Mouse (Mus musculus) CH12.LX (cell line): ENCODE results near the gene Aldh5a1. TPM values are rescaled to one million over a fixed set of nuclear protein-coding genes. Genes with fewer than 3 reads are reported as not detected.

Source experiments
- DNase-seq: peaks from one replicate; pipeline ENCODE4 v3.0.0-alpha.2; 2013; ENCODE audit errors: extremely low read depth
- H3K27ac ChIP-seq: 2 replicates; pipeline ENCODE4 v1.5.1; 2012; ENCODE audit warnings: low read depth, mild to moderate bottlenecking, control low read depth, moderate library complexity; ENCODE audit not compliant: insufficient read depth
- H3K27me3 ChIP-seq: replicated peaks from 2 replicates; pipeline ENCODE3; 2012; ENCODE audit warnings: inconsistent platforms
- H3K36me3 ChIP-seq, 2 experiments: replicated peaks in 1 of 2; 2 replicates each; pipeline versions ENCODE3 to v1.6.1; 2012; ENCODE audit warnings: inconsistent platforms in 1 of 2, low read length in 1 of 2, mild to moderate bottlenecking in 1 of 2, mixed read lengths in 1 of 2, moderate library complexity in 1 of 2; ENCODE audit not compliant: control insufficient read depth in 1 of 2, insufficient read depth in 1 of 2
- H3K4me1 ChIP-seq, 2 experiments: 2 replicates each; pipeline ENCODE4 v1.6.1; 2012; ENCODE audit warnings: inconsistent platforms in 1 of 2, moderate library complexity in 1 of 2; ENCODE audit not compliant: insufficient read depth in 2 of 2, control insufficient read depth in 1 of 2
- H3K4me2 ChIP-seq: 2 replicates; pipeline ENCODE4 v1.6.1; 2012; ENCODE audit warnings: low read depth, mild to moderate bottlenecking, control low read depth; ENCODE audit not compliant: poor library complexity, insufficient read depth, severe bottlenecking
- H3K4me3 ChIP-seq, 3 experiments: fragments of 150-350 bp in 1 of 3; sonication (generic) in 1 of 3; replicated peaks in 1 of 3; 2 replicates each; pipeline versions ENCODE3 to v1.5.1; 2011 to 2012; ENCODE audit warnings: low read depth in 2 of 3, low read length in 2 of 3, mild to moderate bottlenecking in 2 of 3, moderate library complexity in 2 of 3, control low read depth in 1 of 3, improper control_type of control experiment in 1 of 3, inconsistent platforms in 1 of 3, mixed read lengths in 1 of 3; ENCODE audit not compliant: poor library complexity in 1 of 3
- H3K79me2 ChIP-seq: replicated peaks from 2 replicates; pipeline ENCODE4 v1.6.1; 2012; ENCODE audit warnings: mild to moderate bottlenecking, moderate library complexity; ENCODE audit not compliant: control insufficient read depth, poor library complexity, insufficient read depth, severe bottlenecking; ENCODE audit errors: extremely low read depth
- H3K9ac ChIP-seq: 2 replicates; pipeline ENCODE4 v1.6.1; 2012; ENCODE audit warnings: low read depth, mild to moderate bottlenecking, control low read depth, moderate library complexity; ENCODE audit not compliant: insufficient read depth
- H3K9me3 ChIP-seq: replicated peaks from 2 replicates; pipeline ENCODE3; 2012; ENCODE audit warnings: low read length, inconsistent platforms, mixed read lengths
- CHD1 ChIP-seq: IDR thresholded peaks from 2 replicates; pipeline ENCODE4 v1.6.1; 2012; ENCODE audit warnings: low read depth, low read length, improper control_type of control experiment, inconsistent platforms
- CHD2 ChIP-seq: IDR thresholded peaks from 2 replicates; pipeline ENCODE4 v1.6.1; 2011; ENCODE audit warnings: low read length, improper control_type of control experiment
- E2F4 ChIP-seq: IDR thresholded peaks from 2 replicates; pipeline ENCODE4 v1.6.1; 2011; ENCODE audit warnings: low read depth, low read length, improper control_type of control experiment; ENCODE audit not compliant: insufficient replicate concordance
- ELF1 ChIP-seq: IDR thresholded peaks from 2 replicates; pipeline ENCODE4 v1.6.1; 2014; ENCODE audit warnings: low read depth, mild to moderate bottlenecking, inconsistent platforms, low read length, improper control_type of control experiment
- EP300 ChIP-seq: IDR thresholded peaks from 2 replicates; pipeline ENCODE4 v1.6.1; 2011; ENCODE audit warnings: low read length, improper control_type of control experiment
- GABPA ChIP-seq: IDR thresholded peaks from 2 replicates; pipeline ENCODE4 v1.6.1; 2012; ENCODE audit warnings: low read depth, low read length, improper control_type of control experiment, inconsistent platforms; ENCODE audit not compliant: insufficient replicate concordance
- HCFC1 ChIP-seq: IDR thresholded peaks from 2 replicates; pipeline ENCODE4 v1.6.1; 2012; ENCODE audit warnings: low read depth, mild to moderate bottlenecking, inconsistent platforms, low read length, improper control_type of control experiment
- IRF4 ChIP-seq: IDR thresholded peaks from 2 replicates; pipeline ENCODE4 v1.6.1; 2014; ENCODE audit warnings: low read depth, mild to moderate bottlenecking, inconsistent platforms, low read length, improper control_type of control experiment
- JUND ChIP-seq: conservative IDR thresholded peaks from 2 replicates; pipeline ENCODE4 v1.6.1; 2011; ENCODE audit warnings: low read depth, low read length, improper control_type of control experiment
- KAT2A ChIP-seq: IDR thresholded peaks from 2 replicates; pipeline ENCODE4 v1.6.1; 2012; ENCODE audit warnings: low read length, improper control_type of control experiment, inconsistent platforms; ENCODE audit not compliant: insufficient replicate concordance
- MAFK ChIP-seq: IDR thresholded peaks from 2 replicates; pipeline ENCODE4 v1.6.1; 2011; ENCODE audit warnings: low read length, improper control_type of control experiment; ENCODE audit not compliant: insufficient replicate concordance
- MAX ChIP-seq: IDR thresholded peaks from 2 replicates; pipeline ENCODE4 v1.6.1; 2011; ENCODE audit warnings: low read length, improper control_type of control experiment
- MAZ ChIP-seq: IDR thresholded peaks from 2 replicates; pipeline ENCODE4 v1.6.1; 2012; ENCODE audit warnings: low read depth, mild to moderate bottlenecking, inconsistent platforms, low read length, improper control_type of control experiment, moderate library complexity
- NELFE ChIP-seq: IDR thresholded peaks from 2 replicates; pipeline ENCODE4 v1.6.1; 2011; ENCODE audit warnings: low read depth, low read length, improper control_type of control experiment
- PAX5 ChIP-seq: IDR thresholded peaks from 2 replicates; pipeline ENCODE4 v1.6.1; 2012; ENCODE audit warnings: low read length, inconsistent platforms, mixed read lengths
- POLR2A ChIP-seq: IDR thresholded peaks from 2 replicates; pipeline ENCODE4 v1.6.1; 2011; ENCODE audit warnings: low read depth, mild to moderate bottlenecking, improper control_type of control experiment, low read length
- RCOR1 ChIP-seq: conservative IDR thresholded peaks from 2 replicates; pipeline ENCODE4 v1.6.1; 2012; ENCODE audit warnings: low read depth, mild to moderate bottlenecking, inconsistent platforms, low read length, improper control_type of control experiment
- SIN3A ChIP-seq: IDR thresholded peaks from 2 replicates; pipeline ENCODE4 v1.6.1; 2012; ENCODE audit warnings: low read length, improper control_type of control experiment, inconsistent platforms
- SMC3 ChIP-seq: IDR thresholded peaks from 2 replicates; pipeline ENCODE4 v1.6.1; 2011; ENCODE audit warnings: low read depth, low read length, improper control_type of control experiment
- TBP ChIP-seq: conservative IDR thresholded peaks from 2 replicates; pipeline ENCODE4 v1.6.1; 2011; ENCODE audit warnings: low read depth, low read length, improper control_type of control experiment
- TCF12 ChIP-seq: IDR thresholded peaks from 2 replicates; pipeline ENCODE4 v1.6.1; 2014; ENCODE audit warnings: low read depth, mild to moderate bottlenecking, inconsistent platforms, low read length, improper control_type of control experiment
- UBTF ChIP-seq: IDR thresholded peaks from 2 replicates; pipeline ENCODE4 v1.6.1; 2012; ENCODE audit warnings: low read depth, mild to moderate bottlenecking, inconsistent platforms, low read length, improper control_type of control experiment, moderate library complexity
- USF1 ChIP-seq: IDR thresholded peaks from 2 replicates; pipeline ENCODE4 v1.6.1; 2014; ENCODE audit warnings: low read depth, mild to moderate bottlenecking, inconsistent platforms, low read length, improper control_type of control experiment
- USF2 ChIP-seq: conservative IDR thresholded peaks from 2 replicates; pipeline ENCODE4 v1.6.1; 2011; ENCODE audit warnings: low read depth, low read length, improper control_type of control experiment
- ZC3H11A ChIP-seq: IDR thresholded peaks from 2 replicates; pipeline ENCODE4 v1.6.1; 2012; ENCODE audit warnings: low read depth, mild to moderate bottlenecking, inconsistent platforms, low read length, improper control_type of control experiment
- ZMIZ1 ChIP-seq: IDR thresholded peaks from 2 replicates; pipeline ENCODE4 v1.6.1; 2012; ENCODE audit warnings: low read depth, mild to moderate bottlenecking, inconsistent platforms, low read length, improper control_type of control experiment
- ZNF384 ChIP-seq: IDR thresholded peaks from 2 replicates; pipeline ENCODE4 v1.6.1; 2012; ENCODE audit warnings: low read depth, low read length, improper control_type of control experiment, inconsistent platforms
- dilution Hi-C: fragments of 300-500 bp; cut with MboI; formaldehyde crosslinking; loops from 2 replicates; pipeline ENCODE4 v1.14.3; 2020; ENCODE audit warnings: low sequenced_read_pairs; ENCODE audit not compliant: extremely low pct_unique_long_range_greater_than_20kb, extremely low pct_ligation_motif_present
- in situ Hi-C: fragments of 300-500 bp; cut with MboI; formaldehyde crosslinking; loops from 3 replicates; pipeline ENCODE4 v1.14.3; 2019; ENCODE audit warnings: low sequenced_read_pairs, low pct_ligation_motif_present, low pct_unique_long_range_greater_than_20kb, mixed read lengths
- polyA plus RNA-seq: library from polyadenylated mRNA; unstranded; fragments of >175 nt; gene quantifications from 2 replicates; pipeline ENCODE4 v1.2.1, GENCODE M21; 2012; ENCODE audit warnings: low read depth; ENCODE audit not compliant: insufficient read length
- total RNA-seq, 2 experiments: library from RNA; depleted of rRNA; stranded (reverse); fragments of 300-350 nt in 1 of 2; fragments of >200 nt in 1 of 2; gene quantifications; 2 replicates each; pipeline ENCODE4 v1.2.3; 2012 to 2014

Gene Aldh5a1
- total and polyA plus RNA-seq, 3 experiments = 0.36 to 2.4 (median 1.3) TPM

- dilution Hi-C loops (no loop called here), in situ Hi-C loops (no loop called here)
- TF ChIP-seq USF2 (no peak), ZC3H11A (no peak), USF1 (no peak), JUND (no peak), TCF12 (no peak), ELF1 (no peak), SMC3 (no peak), GABPA (no peak), HCFC1 (no peak), CHD2 (no peak), CHD1 (no peak), RCOR1 (no peak), ZNF384 (no peak), POLR2A (no peak), UBTF (no peak), EP300 (no peak), MAX (no peak), NELFE (no peak), ZMIZ1 (no peak), MAZ (no peak)
- H3K4me1 ChIP-seq = peaks cover 13 to 17% of the 10 kb centered on the region in 2 experiments; a peak in 3 of 4 replicates
- no peak overlapping the region for H3K9ac ChIP-seq
- no peaks in the 10 kb centered on the region for H3K36me3 ChIP-seq
- no peaks in the 10 kb centered on the region for H3K79me2 ChIP-seq
- H3K27me3 ChIP-seq = no peaks in the 10 kb centered on the region
- H3K9me3 ChIP-seq = no peaks in the 10 kb centered on the region
- H3K4me3 ChIP-seq = no peak overlapping the region
- no peak overlapping the region for H3K4me2 ChIP-seq
- no peak for DNase-seq
- H3K27ac ChIP-seq = no peak overlapping the region
These were observed 69.2 kb downstream of the Aldh5a1 start for GRCm38 (mm10) chr13:24868233-24868632.

- in situ Hi-C loops (no loop called here), dilution Hi-C loops (no loop called here)
These were observed 69.7 kb downstream of the Aldh5a1 start for GRCm38 (mm10) chr13:24867789-24868188.

More at GRCm38 (mm10) chr13:24867789-24868188, 69.7 kb downstream of the Aldh5a1 start:
- Histone ChIP-seq H3K27ac (no peak overlapping the region), H3K9ac (no peak overlapping the region), H3K36me3 (no peaks in the 10 kb centered on the region), H3K4me2 (no peak overlapping the region), H3K79me2 (no peaks in the 10 kb centered on the region), H3K27me3 (no peaks in the 10 kb centered on the region), H3K4me3 (no peak overlapping the region), H3K9me3 (no peaks in the 10 kb centered on the region), H3K4me1 (peaks cover 13 to 17% of the 10 kb centered on the region in 2 experiments; a peak in 3 of 4 replicates)
- no peak for DNase-seq
- TF ChIP-seq MAFK (no peak), RCOR1 (no peak), TBP (no peak), EP300 (no peak), JUND (no peak), ZC3H11A (no peak), PAX5 (no peak), ELF1 (no peak), SIN3A (no peak), IRF4 (no peak), TCF12 (no peak), KAT2A (no peak), POLR2A (no peak), HCFC1 (no peak), MAX (no peak), E2F4 (no peak), MAZ (no peak), SMC3 (no peak)
